Mouse (Mus musculus) fat pad, adult 2 months (tissue): ENCODE data around the gene Tymp.

ENCODE experiments used
- DNase-seq: peaks from one replicate; pipeline ENCODE4 v3.0.0-alpha.2; 2011; ENCODE audit warnings: low read depth, low spot score; ENCODE audit errors: extremely low read depth

The Tymp gene

DNA sequence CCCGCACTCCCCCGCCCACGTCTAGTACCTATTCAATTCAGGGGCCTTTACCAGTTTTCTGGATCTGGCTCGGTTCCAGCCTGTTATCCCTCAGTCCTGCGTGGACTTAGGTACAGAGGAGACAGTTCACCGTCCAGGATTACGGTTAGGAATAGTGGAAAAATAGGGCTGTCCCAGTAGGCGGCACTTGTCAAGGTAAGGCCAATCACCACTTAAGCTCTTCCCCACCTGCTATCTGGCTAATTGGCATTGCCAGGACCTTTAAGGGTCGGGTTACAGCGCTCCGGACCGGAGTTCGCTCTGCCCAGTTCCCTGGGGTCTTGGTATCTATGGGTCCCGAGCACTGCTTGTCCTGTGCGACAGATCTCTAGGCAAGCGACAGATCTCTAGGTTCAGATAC lies at the start of gene Tymp:
Gene Tymp (minus strand): TSS at position 83 of the 400 bp plus-strand sequence.
- no peak for DNase-seq

- DNase-seq = no peak
Observed at GRCm38 (mm10) chr15:89425711-89426121, 48.9 kb upstream of the Tymp start, which contains the start of gene Cpt1b. Gene Cpt1b (minus strand): TSS chr15:89425863.

DNA sequence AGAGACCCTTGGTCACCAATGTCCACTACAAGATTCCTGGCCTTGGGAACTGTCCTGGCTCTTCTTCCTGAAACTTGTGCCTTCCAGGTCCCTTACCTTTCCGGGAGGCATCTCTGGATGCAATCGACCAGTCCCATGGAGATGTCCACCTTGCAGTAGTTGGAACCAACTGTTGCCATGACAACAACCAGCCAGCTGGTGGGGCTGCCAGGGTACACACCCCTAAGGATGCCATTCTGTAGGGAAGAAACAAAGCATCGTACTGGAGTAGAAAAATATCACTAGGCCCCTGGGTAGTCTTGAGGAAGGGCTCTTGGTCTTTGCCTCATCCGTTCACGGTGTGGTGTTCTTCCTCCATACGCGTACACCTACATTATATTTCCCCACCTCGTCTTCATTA lies 47.8 kb upstream of the Tymp start:
- no peak for DNase-seq

GRCm38 (mm10) chr15:89421938-89422337 lies 45.1 kb upstream of the Tymp start:
- no peak for DNase-seq

DNA sequence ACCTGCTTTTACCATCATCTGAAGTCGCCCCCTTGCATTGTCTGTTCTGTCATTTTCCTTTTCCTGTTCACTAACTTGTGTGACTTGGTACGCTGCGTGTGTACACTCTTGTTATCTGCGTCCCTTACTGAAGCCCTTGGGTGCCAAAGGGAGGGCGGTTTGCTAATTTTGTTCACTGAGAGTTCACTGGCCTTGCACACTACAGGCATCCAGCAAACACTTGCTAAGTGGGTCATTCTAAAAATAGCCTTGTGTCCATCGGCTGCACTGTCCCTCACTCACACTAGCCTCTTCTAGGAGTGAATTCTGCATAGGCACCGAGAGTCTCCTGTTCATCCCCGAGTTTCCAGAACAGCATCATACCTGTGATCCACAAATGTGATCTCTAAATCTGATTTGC lies 38.4 kb upstream of the Tymp start:
- no peak for DNase-seq

DNA sequence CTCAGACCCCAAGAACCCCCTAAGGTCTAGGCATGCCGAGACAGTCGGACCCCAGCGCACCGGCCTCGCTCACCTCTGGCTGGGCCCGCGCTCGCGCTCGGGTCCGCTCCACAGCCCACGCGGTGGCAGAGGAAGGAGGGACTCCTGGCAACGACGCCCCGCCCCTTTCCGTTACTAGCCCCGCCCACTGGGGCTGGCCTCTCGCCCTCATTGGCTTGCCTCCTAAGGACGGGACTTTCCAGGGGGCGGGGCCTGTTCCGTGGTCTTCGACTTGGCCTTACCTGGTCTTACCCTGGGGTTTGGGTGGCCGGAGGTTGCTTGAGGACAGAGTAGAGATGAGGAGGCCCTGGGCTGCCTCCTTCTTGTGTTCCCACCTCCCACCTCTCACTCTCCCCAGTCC lies 33.3 kb upstream of the Tymp start, which contains the start of gene Syce3:
Gene Syce3 (minus strand): TSS at position 386 of the 400 bp plus-strand sequence.
- no peak for DNase-seq

GRCm38 (mm10) chr15:89406691-89407090 lies 29.9 kb upstream of the Tymp start:
- no peak for DNase-seq

DNA sequence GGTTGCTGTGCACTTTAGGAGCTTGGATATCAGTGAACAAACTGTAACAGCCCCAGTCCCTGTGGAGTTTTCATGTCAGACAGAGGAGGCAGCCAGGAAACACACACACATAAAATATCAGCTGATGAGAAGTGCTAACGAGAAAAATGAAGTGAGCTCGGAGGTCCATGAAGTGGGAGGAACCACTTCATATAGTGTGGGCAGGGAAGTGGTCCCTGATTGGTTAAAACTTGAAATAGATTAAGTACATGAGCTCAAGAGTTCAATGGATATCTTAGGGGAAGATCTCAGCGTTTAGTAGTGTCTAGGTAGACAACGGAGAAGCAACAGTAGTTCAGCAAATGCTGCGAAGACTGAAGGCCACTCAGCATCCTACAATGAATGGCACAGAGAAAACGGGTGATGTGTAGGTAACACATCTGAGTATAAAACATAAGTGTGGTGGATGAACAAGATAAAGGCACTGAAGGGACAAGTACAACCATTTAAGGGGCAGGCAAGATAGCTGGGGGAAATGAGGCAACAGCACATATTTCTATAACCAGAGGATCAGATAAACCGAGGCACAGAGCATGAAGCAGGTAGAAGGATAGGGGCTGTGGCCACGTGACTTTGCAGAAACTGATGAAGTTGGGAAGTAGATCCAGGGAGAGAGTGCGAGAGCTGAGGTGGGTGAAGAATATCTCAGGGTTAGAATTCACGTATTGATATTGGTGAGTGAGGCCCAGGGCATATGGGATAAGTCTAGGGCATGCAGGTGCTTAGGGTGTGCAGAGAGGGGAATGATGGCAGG lies 28.2 kb upstream of the Tymp start:
- DNase-seq = no peak

GRCm38 (mm10) chr15:89402471-89402870 lies 25.6 kb upstream of the Tymp start:
- DNase-seq = no peak

DNA sequence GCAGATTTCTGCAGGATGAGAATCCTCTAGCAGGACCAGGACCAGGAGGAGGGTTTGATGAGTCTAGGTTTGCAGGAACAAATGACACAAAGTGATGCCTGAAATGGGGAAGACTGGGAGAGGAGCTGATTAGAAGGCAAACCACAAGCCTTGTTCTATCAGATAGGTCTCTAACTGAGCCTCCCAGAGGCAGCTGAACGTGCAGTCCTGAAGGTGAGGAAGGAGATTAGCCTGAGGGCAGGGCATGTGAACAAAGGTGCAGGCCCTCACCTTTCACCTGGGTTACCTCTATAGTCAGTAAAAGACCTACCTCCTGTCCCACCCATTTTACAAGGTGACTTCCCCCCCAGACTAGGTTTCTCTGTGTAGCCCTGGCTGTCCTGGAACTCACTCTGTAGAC lies 22.9 kb upstream of the Tymp start:
- no peak for DNase-seq

DNA sequence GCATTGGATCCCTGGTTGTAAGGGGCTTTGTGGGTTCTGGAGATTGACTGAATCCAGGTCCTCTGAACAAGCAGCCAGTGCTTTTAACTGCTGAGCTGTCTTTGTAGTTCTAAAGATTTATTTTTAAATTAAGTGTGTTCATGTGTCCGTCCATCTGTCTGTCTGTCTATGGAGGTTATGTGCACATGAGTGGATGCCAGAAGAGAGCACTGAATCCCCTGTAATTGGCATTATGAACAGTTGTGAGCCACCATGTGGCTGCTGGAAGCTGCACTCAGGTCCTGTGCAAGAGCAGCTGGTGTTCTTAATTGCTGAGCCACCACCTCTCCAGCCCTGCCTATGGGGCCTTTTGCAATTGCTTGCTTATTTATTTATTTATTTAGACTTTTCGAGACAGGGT lies 21.3 kb upstream of the Tymp start:
- no peak for DNase-seq

GRCm38 (mm10) chr15:89396883-89397282 lies 20.0 kb upstream of the Tymp start:
- DNase-seq = no peak

GRCm38 (mm10) chr15:89390081-89390480 lies 13.2 kb upstream of the Tymp start:
- no peak for DNase-seq

GRCm38 (mm10) chr15:89387127-89387526 lies 10.3 kb upstream of the Tymp start:
- no peak for DNase-seq

DNA sequence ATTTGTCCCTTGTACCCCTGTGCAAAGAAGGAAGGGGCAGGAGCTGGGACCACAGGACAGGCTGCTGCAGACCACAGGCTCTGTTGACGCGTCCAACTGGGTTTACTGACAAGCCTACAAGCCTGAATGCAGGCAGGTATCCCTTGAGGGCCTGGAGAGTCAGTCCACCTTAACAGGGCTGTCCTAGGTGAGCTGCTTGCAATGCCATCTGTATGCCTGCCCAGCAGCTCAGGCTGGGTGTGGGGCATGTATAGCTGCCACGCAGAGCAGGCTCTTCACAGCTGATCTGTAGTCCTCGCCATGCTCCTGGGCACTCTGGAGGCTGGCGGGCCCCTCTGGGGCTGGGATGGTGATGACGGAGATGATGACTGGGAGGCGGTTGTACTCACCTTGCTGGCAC lies 7.8 kb upstream of the Tymp start, which contains the start of gene Klhdc7b:
Gene Klhdc7b (plus strand): TSS at position 301 of the 400 bp plus-strand sequence.
- DNase-seq = no peak

DNA sequence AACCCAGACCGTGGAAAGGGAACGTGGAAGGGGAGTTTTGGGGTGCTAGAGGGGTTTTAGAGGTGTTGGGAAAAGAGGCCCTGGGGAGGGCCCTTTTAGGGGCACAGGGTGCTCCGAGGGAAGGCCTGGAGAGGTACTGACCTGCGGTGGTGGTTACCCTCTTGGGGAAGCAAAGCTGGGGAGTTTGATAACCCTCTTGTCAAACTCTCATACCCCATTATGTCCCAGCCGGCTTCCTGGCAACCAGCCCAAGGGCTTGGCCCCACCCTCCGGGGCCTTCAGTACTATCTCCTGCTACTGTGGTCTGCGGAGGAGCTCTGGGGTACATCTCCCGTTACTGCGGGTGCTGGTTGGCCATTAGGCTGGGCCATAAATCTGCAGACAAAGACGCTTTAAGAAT lies 2.6 kb upstream of the Tymp start:
- no peak for DNase-seq

DNA sequence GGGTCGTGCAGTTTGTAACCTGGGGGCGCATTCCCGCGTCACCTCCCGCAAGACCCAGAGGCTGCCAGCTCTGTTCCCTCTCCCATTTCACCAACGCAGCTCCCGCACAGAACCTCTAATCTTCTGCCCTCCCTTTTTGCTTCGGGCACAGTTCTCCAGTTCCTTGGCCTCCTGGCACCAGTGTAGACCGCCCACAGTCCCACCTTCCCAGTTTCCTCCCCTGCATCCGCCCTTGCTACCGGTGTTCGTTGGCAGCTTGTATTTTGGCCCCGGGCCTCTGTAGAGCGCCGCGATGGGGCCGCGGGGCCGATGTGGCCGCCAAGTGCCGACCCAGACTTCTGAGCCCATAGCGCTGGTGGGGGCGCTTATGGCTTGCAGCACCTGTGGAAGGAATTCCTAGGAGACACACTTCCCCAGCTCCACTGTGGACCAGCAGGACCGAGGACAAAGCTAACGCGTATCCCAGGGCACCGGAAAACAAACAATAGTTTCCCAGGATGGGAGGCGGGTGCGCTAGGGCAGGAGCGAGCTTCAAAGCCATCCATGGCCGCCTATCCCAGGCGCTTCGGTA lies 2.1 kb upstream of the Tymp start, which contains the start of gene Odf3b:
Gene Odf3b (minus strand): TSS at position 452 of the 571 bp plus-strand sequence.
- no peak for DNase-seq

DNA sequence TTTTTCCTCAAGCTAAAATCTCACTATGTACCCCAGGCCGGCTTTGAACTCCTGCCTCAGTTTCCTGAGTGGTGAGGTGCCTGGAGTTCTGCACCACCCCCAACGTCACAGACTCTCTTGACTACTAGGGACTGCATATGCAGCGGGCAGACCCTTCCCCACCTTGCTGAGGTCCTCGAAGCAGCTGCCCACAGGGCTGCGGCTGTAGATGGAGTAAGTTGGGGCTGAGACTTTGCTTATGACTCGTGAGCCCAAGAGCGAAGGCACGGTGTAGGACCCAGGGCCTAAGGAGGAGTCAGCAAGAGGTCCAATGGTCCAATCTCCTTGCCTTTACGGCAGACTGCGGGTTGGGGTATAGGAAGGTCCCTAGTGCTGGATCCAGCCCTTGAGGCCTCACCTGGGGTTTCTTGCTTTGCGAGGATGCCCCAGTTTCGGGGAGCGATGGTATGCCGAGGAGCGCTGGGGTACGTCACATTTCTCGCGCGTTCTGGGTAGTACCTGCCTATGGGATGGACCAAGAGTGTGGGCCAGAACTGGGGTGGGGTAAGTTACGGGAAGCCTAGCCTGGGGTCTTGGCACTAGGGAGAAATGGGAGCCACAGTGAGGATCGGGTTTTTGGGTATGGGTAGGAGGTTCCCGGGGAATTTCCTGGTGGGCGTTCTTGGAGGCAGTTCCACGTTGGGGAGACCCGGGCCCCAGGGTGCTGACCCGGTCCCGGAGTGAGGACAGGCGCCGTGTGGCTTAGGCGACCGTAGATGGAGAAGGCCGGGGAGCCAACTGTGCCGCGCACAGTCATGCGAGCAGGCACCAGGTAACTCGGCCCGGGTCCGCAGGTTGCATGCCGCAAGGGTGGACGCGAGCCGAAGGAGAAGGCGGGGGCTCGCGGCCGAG lies 1.3 kb upstream of the Tymp start:
- no peak for DNase-seq

DNA sequence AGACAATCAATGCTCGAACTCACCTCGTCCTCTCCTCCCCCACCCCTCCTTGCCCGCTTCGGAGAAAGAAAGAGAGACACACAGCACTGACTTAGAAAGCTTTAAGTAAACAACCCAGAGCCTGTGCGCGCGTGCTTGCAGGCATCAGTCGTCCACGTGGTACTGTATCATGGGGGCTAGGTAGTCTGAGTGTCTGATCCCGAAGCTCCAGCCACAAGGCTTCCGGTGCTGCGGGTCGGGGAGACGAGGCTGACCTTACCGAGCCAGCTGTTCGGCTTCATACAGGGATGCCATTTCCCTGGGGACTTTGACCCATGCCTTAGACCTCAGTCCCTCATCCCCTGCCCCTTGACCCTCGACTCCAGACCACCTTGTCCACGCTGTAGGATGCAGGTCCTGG lies 523 bp upstream of the Tymp start:
- no peak for DNase-seq

GRCm38 (mm10) chr15:89376040-89376439 lies 799 bp downstream of the Tymp start:
- no peak for DNase-seq

GRCm38 (mm10) chr15:89374801-89375534 lies 1.9 kb downstream of the Tymp start:
- DNase-seq = no peak
